Mouse (Mus musculus): ENCODE results near the gene Tcp11. TPM values are rescaled to one million over a fixed set of nuclear protein-coding genes. Genes with fewer than 3 reads are reported as not detected.
A peak's percentile ranks its signal among the peaks of the same experiment; 100 is the strongest.

Gene Tcp11
- total RNA-seq, 2 experiments from 2014 or later, result 0.09 TPM; not detected in 1

DNA sequence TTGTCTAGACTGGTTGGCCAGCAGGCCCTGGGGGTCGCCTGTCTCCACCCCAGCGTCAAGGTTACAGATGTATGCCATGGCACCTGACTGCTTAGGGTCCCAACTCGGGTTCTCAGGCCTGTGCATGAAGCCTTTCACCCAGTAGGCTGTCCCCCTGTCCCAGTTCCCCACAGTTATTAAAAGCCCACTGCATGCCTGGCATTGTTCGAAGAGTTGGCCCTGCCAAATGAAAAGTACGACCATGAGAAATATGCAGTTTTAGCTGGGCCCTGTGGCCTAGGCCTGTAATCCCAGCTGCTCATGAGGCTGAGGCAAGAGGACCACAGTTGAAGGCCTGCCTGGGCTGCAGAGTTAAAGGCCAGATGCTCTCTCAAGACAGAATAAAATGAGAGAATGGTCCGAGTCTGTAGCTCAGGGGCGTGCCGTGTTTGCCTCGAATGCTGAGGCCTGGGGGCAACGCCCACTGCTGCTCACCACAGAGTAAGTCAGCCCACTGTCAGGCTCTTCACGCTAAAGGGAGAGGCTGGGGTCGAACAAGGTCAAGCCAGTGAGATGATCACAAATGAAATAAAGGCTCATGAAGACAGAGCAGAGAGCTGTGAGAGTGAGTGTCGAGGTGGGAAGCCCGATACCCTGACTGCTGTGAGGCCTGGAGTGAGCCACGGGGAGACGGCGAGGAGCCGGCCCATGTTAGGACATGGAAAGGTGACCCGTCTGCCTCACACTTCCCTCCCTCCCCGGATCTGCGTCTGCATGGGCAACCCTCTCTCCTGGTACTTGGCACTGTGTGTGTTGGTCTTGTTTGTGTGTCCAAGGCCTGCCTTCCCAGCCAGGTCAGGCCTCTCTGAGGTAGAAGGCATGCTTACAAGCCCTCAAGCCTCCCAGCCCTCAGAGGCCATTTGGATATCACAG is 60.4 kb downstream of the Tcp11 start:
- ATAC-seq (replicated peaks; ENCODE audit: low FRiP score, low TSS enrichment, poor library complexity, severe bottlenecking), result peak; percentile 26; the same call in 1 of the 2 replicates

DNA sequence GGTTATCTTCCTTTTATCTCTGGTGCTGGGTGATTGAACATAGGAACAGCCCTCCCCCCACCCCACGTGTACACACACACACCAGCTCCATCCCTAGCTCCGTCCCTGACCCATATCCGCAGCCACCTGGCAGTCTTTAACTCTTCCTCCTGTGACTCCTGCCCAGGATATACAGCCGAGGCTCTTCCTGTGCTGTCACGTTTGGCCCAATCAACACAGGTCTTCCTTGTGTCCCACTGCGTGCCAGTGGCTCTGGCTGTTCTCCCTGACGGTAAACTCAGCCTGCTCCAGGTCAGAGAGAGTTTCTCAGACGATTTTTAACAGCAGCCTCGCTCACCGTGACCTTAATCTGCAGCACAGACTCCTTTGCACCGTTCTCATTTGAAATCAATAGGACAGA is 61.7 kb downstream of the Tcp11 start:
- ATAC-seq (replicated peaks; ENCODE audit: low FRiP score, low TSS enrichment, poor library complexity, severe bottlenecking), result no peak

- ATAC-seq (replicated peaks; ENCODE audit: low FRiP score, low TSS enrichment, poor library complexity, severe bottlenecking), result no peak
These were observed 62.1 kb downstream of the Tcp11 start for GRCm38 (mm10) chr17:28018344-28018743.

Other genes starting within 250 kb of the Tcp11 start
- gene Snrpc, start 242.5 kb downstream of the Tcp11 start, total RNA-seq (2014; fragmentation: Nextera tagmentation), result 160 and 260 TPM in 2 replicates
- gene Snrpc, start 242.5 kb downstream of the Tcp11 start, total RNA-seq (2017), result 123 and 157 TPM in 2 replicates
- 28.6 and 28.8 TPM in 2 replicates for gene Uhrf1bp1, start 224.2 kb downstream of the Tcp11 start, total RNA-seq (2014; fragmentation: Nextera tagmentation)
- 14.1 and 15.1 TPM in 2 replicates for gene Uhrf1bp1, start 224.2 kb downstream of the Tcp11 start, total RNA-seq (2017)
- 45.3 and 62.4 TPM in 2 replicates for gene Anks1, start 171.3 kb downstream of the Tcp11 start, total RNA-seq (2014; fragmentation: Nextera tagmentation)
- 21.0 and 21.1 TPM in 2 replicates for gene Anks1, start 171.3 kb downstream of the Tcp11 start, total RNA-seq (2017)
- gene Taf11, start 170.8 kb downstream of the Tcp11 start, total RNA-seq (2014; fragmentation: Nextera tagmentation), result 42.6 and 44.6 TPM in 2 replicates
- 38.1 and 40.8 TPM in 2 replicates for gene Taf11, start 170.8 kb downstream of the Tcp11 start, total RNA-seq (2017)
- gene Scube3, start 61.5 kb upstream of the Tcp11 start, total RNA-seq (2014; fragmentation: Nextera tagmentation), result not detected in 2 replicates
- 0.15 TPM in 1 of 2 replicates, not detected in the other for gene Scube3, start 61.5 kb upstream of the Tcp11 start, total RNA-seq (2017)
- gene Zfp523, start 96.5 kb upstream of the Tcp11 start, total RNA-seq (2014; fragmentation: Nextera tagmentation), result 17.5 and 27.0 TPM in 2 replicates
- 8.7 and 13.3 TPM in 2 replicates for gene Zfp523, start 96.5 kb upstream of the Tcp11 start, total RNA-seq (2017)
- 24.5 and 35.1 TPM in 2 replicates for gene Def6, start 127.1 kb upstream of the Tcp11 start, total RNA-seq (2014; fragmentation: Nextera tagmentation)
- 41.1 and 80.3 TPM in 2 replicates for gene Def6, start 127.1 kb upstream of the Tcp11 start, total RNA-seq (2017)
- 7.6 and 9.7 TPM in 2 replicates for gene Ppard, start 152.1 kb upstream of the Tcp11 start, total RNA-seq (2014; fragmentation: Nextera tagmentation)
- gene Ppard, start 152.1 kb upstream of the Tcp11 start, total RNA-seq (2017), result 1.7 and 2.0 TPM in 2 replicates
- 47.6 and 82.8 TPM in 2 replicates for gene Fance, start 232.9 kb upstream of the Tcp11 start, total RNA-seq (2014; fragmentation: Nextera tagmentation)
- gene Fance, start 232.9 kb upstream of the Tcp11 start, total RNA-seq (2017), result 21.0 and 56.9 TPM in 2 replicates
- 3,438 and 3,746 TPM in 2 replicates for gene Rpl10a, start 247.8 kb upstream of the Tcp11 start, total RNA-seq (2014; fragmentation: Nextera tagmentation)
- 861 and 1,170 TPM in 2 replicates for gene Rpl10a, start 247.8 kb upstream of the Tcp11 start, total RNA-seq (2017)